Mouse (Mus musculus): Measurements from ENCODE around the gene Nemp1. TPM values are rescaled to one million over a fixed set of nuclear protein-coding genes. Genes with fewer than 3 reads are reported as not detected.

Gene Nemp1
- 3.9 and 4.0 TPM in 2 replicates for polyA plus RNA-seq (2015; fragmentation: Nextera tagmentation; extraction: Ambion mirVana)

- Histone ChIP-seq H3K9ac (peak within 1 kb of the TSS; percentile 67), H3K27me3 (peaks cover 81% of the 10 kb centered on the region), H3K4me2 (peak within 1 kb of the TSS; percentile 75), H3K36me3 (no peaks in the 10 kb centered on the region), H3K4me3 (peak within 1 kb of the TSS; percentile 50), H3K27ac (peak within 1 kb of the TSS; percentile 74), H3K9me3 (no peaks in the 10 kb centered on the region), H3K4me1 (replicated peaks) (peaks cover 68% of the 10 kb centered on the region)
- peak; percentile 43 for ATAC-seq (ENCODE audit: low FRiP score)
- WGBS: under 1% methylated on average over 56 of the region's 73 CpGs
Measured at GRCm38 (mm10) chr10:127666501-127667268, at the start of gene Nemp1. TSS of gene Nemp1 (plus strand) at chr10:127666901.

GRCm38 (mm10) chr10:127617294-127617693 is 49.4 kb upstream of the Nemp1 start:
- peak overlapping the region; percentile 59 for H3K9ac ChIP-seq
- H3K4me3 ChIP-seq: peak overlapping the region; percentile 11; the same call in 1 of the 2 replicates
- no peaks in the 10 kb centered on the region for H3K27me3 ChIP-seq
- WGBS: 59% methylated on average over 4 of the region's 4 CpGs
- no peak for ATAC-seq (ENCODE audit: low FRiP score)
- H3K9me3 ChIP-seq: no peaks in the 10 kb centered on the region
- peaks cover 73% of the 10 kb centered on the region for H3K4me1 ChIP-seq (replicated peaks)
- H3K4me2 ChIP-seq: peak overlapping the region; percentile 84
- peaks cover 17% of the 10 kb centered on the region for H3K36me3 ChIP-seq
- H3K27ac ChIP-seq: no peak overlapping the region

- WGBS: 48% methylated on average over 6 of the region's 6 CpGs
- no peaks in the 10 kb centered on the region for H3K9me3 ChIP-seq
- peaks cover 73% of the 10 kb centered on the region for H3K4me1 ChIP-seq (replicated peaks)
- H3K4me2 ChIP-seq: peak overlapping the region; percentile 84
- 0 out of 2 replicates have a peak overlapping the region, but pooled peaks have one; percentile 13 for H3K27ac ChIP-seq
- ATAC-seq (ENCODE audit: low FRiP score): no peak
- peak overlapping the region; percentile 59; the same call in 1 of the 2 replicates for H3K9ac ChIP-seq
- H3K27me3 ChIP-seq: no peaks in the 10 kb centered on the region
- H3K4me3 ChIP-seq: peak overlapping the region; percentile 91
- peaks cover 8% of the 10 kb centered on the region; the same call in 1 of the 2 replicates for H3K36me3 ChIP-seq
Measured at GRCm38 (mm10) chr10:127618173-127618572, 48.5 kb upstream of the Nemp1 start.

GRCm38 (mm10) chr10:127619119-127619721 is 47.5 kb upstream of the Nemp1 start:
- Histone ChIP-seq H3K9ac (peak overlapping the region; percentile 97), H3K27me3 (no peaks in the 10 kb centered on the region), H3K27ac (peak overlapping the region; percentile 95), H3K4me3 (peak overlapping the region; percentile 91), H3K36me3 (0 out of 2 replicates have a peak, but pooled peaks cover 3% of the 10 kb centered on the region), H3K4me1 (replicated peaks) (peaks cover 66% of the 10 kb centered on the region), H3K4me2 (peak overlapping the region; percentile 84), H3K9me3 (no peaks in the 10 kb centered on the region)
- 23% methylated on average over 8 of the region's 8 CpGs for WGBS
- no peak for ATAC-seq (ENCODE audit: low FRiP score)

GRCm38 (mm10) chr10:127619941-127620405 is 46.7 kb upstream of the Nemp1 start:
- H3K4me3 ChIP-seq: peak overlapping the region; percentile 91
- no peaks in the 10 kb centered on the region for H3K27me3 ChIP-seq
- ATAC-seq (ENCODE audit: low FRiP score): peak; percentile 11
- peak overlapping the region; percentile 95 for H3K27ac ChIP-seq
- under 1% methylated on average over 11 of the region's 12 CpGs for WGBS
- H3K9ac ChIP-seq: peak overlapping the region; percentile 97
- H3K36me3 ChIP-seq: 0 out of 2 replicates have a peak, but pooled peaks cover 3% of the 10 kb centered on the region
- H3K9me3 ChIP-seq: no peaks in the 10 kb centered on the region
- peaks cover 58% of the 10 kb centered on the region for H3K4me1 ChIP-seq (replicated peaks)
- peak overlapping the region; percentile 84 for H3K4me2 ChIP-seq

GRCm38 (mm10) chr10:127620406-127621190 is 46.1 kb upstream of the Nemp1 start, which contains the start of gene Lrp1:
TSS of gene Lrp1 (minus strand) at chr10:127621148.
- WGBS: 0% methylated on average over 25 of the region's 32 CpGs
- peak; percentile 81 for ATAC-seq (ENCODE audit: low FRiP score)
- peaks cover 52% of the 10 kb centered on the region for H3K4me1 ChIP-seq (replicated peaks)

GRCm38 (mm10) chr10:127621191-127622056 is 45.3 kb upstream of the Nemp1 start:
- peak overlapping the region; percentile 74 for H3K9ac ChIP-seq
- WGBS: 0% methylated on average over 34 of the region's 39 CpGs
- H3K4me1 ChIP-seq (replicated peaks): peaks cover 44% of the 10 kb centered on the region
- H3K4me3 ChIP-seq: peak overlapping the region; percentile 91
- 0 out of 2 replicates have a peak, but pooled peaks cover 3% of the 10 kb centered on the region for H3K36me3 ChIP-seq
- ATAC-seq (ENCODE audit: low FRiP score): peak; percentile 84
- no peaks in the 10 kb centered on the region for H3K27me3 ChIP-seq
- peak overlapping the region; percentile 84 for H3K4me2 ChIP-seq
- peak overlapping the region; percentile 95 for H3K27ac ChIP-seq
- H3K9me3 ChIP-seq: no peaks in the 10 kb centered on the region

More at GRCm38 (mm10) chr10:127620406-127621190, 46.1 kb upstream of the Nemp1 start, which contains the start of gene Lrp1:
- Histone ChIP-seq H3K4me3 (peak within 1 kb of the TSS; percentile 91), H3K27ac (peak within 1 kb of the TSS; percentile 95), H3K9ac (peak within 1 kb of the TSS; percentile 97), H3K27me3 (no peaks in the 10 kb centered on the region), H3K4me2 (peak within 1 kb of the TSS; percentile 84), H3K9me3 (no peaks in the 10 kb centered on the region), H3K36me3 (0 out of 2 replicates have a peak, but pooled peaks cover 3% of the 10 kb centered on the region)

GRCm38 (mm10) chr10:127622057-127622392 is 44.7 kb upstream of the Nemp1 start:
- 0 out of 2 replicates have a peak, but pooled peaks cover 3% of the 10 kb centered on the region for H3K36me3 ChIP-seq
- H3K9me3 ChIP-seq: no peaks in the 10 kb centered on the region
- peak overlapping the region; percentile 91 for H3K4me3 ChIP-seq
- peaks cover 38% of the 10 kb centered on the region for H3K4me1 ChIP-seq (replicated peaks)
- H3K9ac ChIP-seq: peak overlapping the region; percentile 74
- H3K27me3 ChIP-seq: no peaks in the 10 kb centered on the region
- WGBS: 0% methylated on average over 13 of the region's 13 CpGs
- peak; percentile 15 for ATAC-seq (ENCODE audit: low FRiP score)
- peak overlapping the region; percentile 95 for H3K27ac ChIP-seq
- H3K4me2 ChIP-seq: peak overlapping the region; percentile 84

- H3K4me2 ChIP-seq: 0 out of 2 replicates have a peak overlapping the region, but pooled peaks have one; percentile 84
- H3K36me3 ChIP-seq: no peaks in the 10 kb centered on the region
- no peak overlapping the region; the same call in 1 of the 2 replicates for H3K4me3 ChIP-seq
- ATAC-seq (ENCODE audit: low FRiP score): no peak
- H3K9ac ChIP-seq: no peak overlapping the region
- no peaks in the 10 kb centered on the region for H3K9me3 ChIP-seq
- no peaks in the 10 kb centered on the region for H3K27me3 ChIP-seq
- 61% methylated on average over 4 of the region's 4 CpGs for WGBS
- peaks cover 31% of the 10 kb centered on the region for H3K4me1 ChIP-seq (replicated peaks)
- no peak overlapping the region for H3K27ac ChIP-seq
Measured at GRCm38 (mm10) chr10:127622661-127623060, 44.0 kb upstream of the Nemp1 start.

GRCm38 (mm10) chr10:127623439-127624216 is 43.1 kb upstream of the Nemp1 start:
- ATAC-seq (ENCODE audit: low FRiP score): no peak

More at GRCm38 (mm10) chr10:127623439-127624216, 43.1 kb upstream of the Nemp1 start:
- H3K9ac ChIP-seq: no peak overlapping the region
- no peaks in the 10 kb centered on the region for H3K9me3 ChIP-seq
- H3K4me3 ChIP-seq: no peak overlapping the region
- WGBS: 96% methylated on average over 6 of the region's 6 CpGs
- peaks cover 22% of the 10 kb centered on the region for H3K4me1 ChIP-seq (replicated peaks)
- no peaks in the 10 kb centered on the region for H3K36me3 ChIP-seq
- H3K4me2 ChIP-seq: no peak overlapping the region
- H3K27me3 ChIP-seq: no peaks in the 10 kb centered on the region
- H3K27ac ChIP-seq: no peak overlapping the region
